Mouse (Mus musculus): ENCODE data around the gene Vmn1r34.
"Not testable (repeated sequence)": the region's sequence is repeated elsewhere in the genome, so short reads cannot be mapped to it uniquely, and the experiment has no call there.

Gene Vmn1r34

GRCm38 (mm10) chr6:66643779-66644178 is at the start of gene Vmn1r34:
Vmn1r34 (minus strand) TSS chr6:66643879.
- ChIA-PET CTCF (no interaction called here), POLR2A (no interaction called here)

DNA sequence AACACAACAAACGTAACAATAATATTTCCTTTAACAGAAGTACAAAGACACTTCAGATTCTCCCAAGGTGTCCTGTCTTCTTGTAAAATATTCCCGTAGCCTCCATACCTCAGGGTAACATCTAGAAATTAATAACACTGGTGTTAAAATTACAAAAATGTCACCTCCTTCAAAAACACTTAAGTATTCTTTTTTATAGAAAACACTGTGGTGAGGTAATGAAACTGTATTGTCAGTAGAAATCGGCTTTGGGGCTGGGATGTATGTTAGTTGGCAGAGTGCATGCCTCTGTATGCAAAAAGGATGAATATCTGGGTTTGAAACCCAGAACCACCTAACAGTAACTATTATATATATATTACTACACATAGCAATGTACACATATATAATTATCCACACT is 42.1 kb upstream of the Vmn1r34 start, which contains the start of gene Vmn1r35:
Gene Vmn1r35 (minus strand): TSS at position 101 of the 400 bp plus-strand sequence.
- POLR2A ChIA-PET, result no interaction called here
- CTCF ChIA-PET, result no interaction called here

- CTCF ChIA-PET, POLR2A ChIA-PET: not testable (repeated sequence)
These were observed 25.5 kb downstream of the Vmn1r34 start, which contains the start of gene Vmn1r33 for GRCm38 (mm10) chr6:66618182-66618581. Vmn1r33 (minus strand) TSS chr6:66618282.

DNA sequence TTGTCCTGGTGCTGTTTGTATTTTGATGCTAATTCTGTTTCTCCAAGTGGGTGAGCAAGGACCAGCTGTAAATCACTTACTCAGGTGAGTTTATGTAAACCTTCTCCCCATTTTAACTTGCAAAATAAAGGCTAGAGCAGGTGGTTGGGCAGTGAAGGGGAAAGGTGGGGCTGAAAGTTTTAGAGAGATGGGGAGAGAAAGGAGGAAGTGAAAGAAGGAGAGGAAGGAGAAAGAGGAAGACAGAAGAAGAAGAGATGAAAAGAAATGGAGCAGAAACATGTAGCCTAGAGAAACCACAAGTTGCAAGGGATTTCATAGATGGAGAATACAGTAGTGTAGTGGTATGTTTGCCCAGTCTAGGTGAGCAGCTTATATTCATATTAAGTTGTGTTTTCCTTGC is 47.9 kb downstream of the Vmn1r34 start:
- ChIA-PET CTCF (no interaction called here), POLR2A (no interaction called here)

Data from embryonic stem cell, embryonic (primary cell).